Mouse (Mus musculus) lung, postnatal 0 days (tissue): ENCODE data around the gene Nod2.

Experiments
- CTCF ChIP-seq: IDR thresholded peaks from 2 replicates; pipeline ENCODE4 v1.5.1; 2016; ENCODE audit warnings: antibody characterized with exemption, mild to moderate bottlenecking
- EP300 ChIP-seq: IDR thresholded peaks from 2 replicates; pipeline ENCODE4 v1.6.1; 2016; ENCODE audit warnings: antibody characterized with exemption, mild to moderate bottlenecking, control low read depth

- TF ChIP-seq CTCF, result no peak
- no peak for TF ChIP-seq EP300
Observed at GRCm38 (mm10) chr8:88626433-88626832, 20.7 kb upstream of the Nod2 start.
